Mouse (Mus musculus): Measurements from ENCODE around the gene Crip3.

Crip3 gene

GRCm38 (mm10) chr17:46453302-46453948 is 24.7 kb downstream of the Crip3 start:
- in situ Hi-C loops (cut with MboI; ENCODE audit: low pct_unique_long_range_greater_than_20kb in 1 of 2, low sequenced_read_pairs in 2 of 2, unreplicated experiment in 1 of 2), result no loop called here

GRCm38 (mm10) chr17:46453970-46454411 is 25.3 kb downstream of the Crip3 start:
- in situ Hi-C loops (cut with MboI; ENCODE audit: low pct_unique_long_range_greater_than_20kb in 1 of 2, low sequenced_read_pairs in 2 of 2, unreplicated experiment in 1 of 2), result no loop called here

GRCm38 (mm10) chr17:46454539-46454938 is 25.8 kb downstream of the Crip3 start:
- in situ Hi-C loops (cut with MboI; ENCODE audit: low pct_unique_long_range_greater_than_20kb in 1 of 2, low sequenced_read_pairs in 2 of 2, unreplicated experiment in 1 of 2), result no loop called here

- in situ Hi-C loops (cut with MboI; ENCODE audit: low pct_unique_long_range_greater_than_20kb in 1 of 2, low sequenced_read_pairs in 2 of 2, unreplicated experiment in 1 of 2), result no loop called here
Measured at GRCm38 (mm10) chr17:46455110-46455691, 26.5 kb downstream of the Crip3 start.

GRCm38 (mm10) chr17:46457791-46458190 is 29.1 kb downstream of the Crip3 start:
- in situ Hi-C loops (cut with MboI; ENCODE audit: low pct_unique_long_range_greater_than_20kb in 1 of 2, low sequenced_read_pairs in 2 of 2, unreplicated experiment in 1 of 2), result no loop called here

GRCm38 (mm10) chr17:46458439-46458838 is 29.7 kb downstream of the Crip3 start:
- in situ Hi-C loops (cut with MboI; ENCODE audit: low pct_unique_long_range_greater_than_20kb in 1 of 2, low sequenced_read_pairs in 2 of 2, unreplicated experiment in 1 of 2), result no loop called here

GRCm38 (mm10) chr17:46460673-46461072 is 31.9 kb downstream of the Crip3 start:
- in situ Hi-C loops (cut with MboI; ENCODE audit: low pct_unique_long_range_greater_than_20kb in 1 of 2, low sequenced_read_pairs in 2 of 2, unreplicated experiment in 1 of 2), result no loop called here

GRCm38 (mm10) chr17:46461347-46461746 is 32.6 kb downstream of the Crip3 start:
- in situ Hi-C loops (cut with MboI; ENCODE audit: low pct_unique_long_range_greater_than_20kb in 1 of 2, low sequenced_read_pairs in 2 of 2, unreplicated experiment in 1 of 2), result no loop called here

GRCm38 (mm10) chr17:46462226-46462625 is 33.5 kb downstream of the Crip3 start:
- in situ Hi-C loops (cut with MboI; ENCODE audit: low pct_unique_long_range_greater_than_20kb in 1 of 2, low sequenced_read_pairs in 2 of 2, unreplicated experiment in 1 of 2), result no loop called here

- in situ Hi-C loops (cut with MboI; ENCODE audit: low pct_unique_long_range_greater_than_20kb in 1 of 2, low sequenced_read_pairs in 2 of 2, unreplicated experiment in 1 of 2), result no loop called here
Measured at GRCm38 (mm10) chr17:46467830-46468229, 39.1 kb downstream of the Crip3 start.

- in situ Hi-C loops (cut with MboI; ENCODE audit: low pct_unique_long_range_greater_than_20kb in 1 of 2, low sequenced_read_pairs in 2 of 2, unreplicated experiment in 1 of 2), result no loop called here
Measured at GRCm38 (mm10) chr17:46476601-46477000, 47.9 kb downstream of the Crip3 start.

- in situ Hi-C loops (cut with MboI; ENCODE audit: low pct_unique_long_range_greater_than_20kb in 1 of 2, low sequenced_read_pairs in 2 of 2, unreplicated experiment in 1 of 2), result no loop called here
Measured at GRCm38 (mm10) chr17:46477286-46477685, 48.6 kb downstream of the Crip3 start.

Measured in mouse embryonic stem cell (cell line).